Mouse (Mus musculus) hindbrain, embryonic 16.5 days (tissue): ENCODE results near the gene Gabpb2. TPM values are rescaled to one million over a fixed set of nuclear protein-coding genes. Genes with fewer than 3 reads are reported as not detected.
A peak's percentile ranks its signal among the peaks of the same experiment; 100 is the strongest.
"Not testable (repeated sequence)": the region's sequence is repeated elsewhere in the genome, so short reads cannot be mapped to it uniquely, and the experiment has no call there.

Experiments used
- ATAC-seq: fragments of 200-750 bp; cut with Nextera tagmentation; 2 replicates; pipeline ENCODE4 v1.8.0; 2017; ENCODE audit warnings: moderate TSS enrichment, moderate library complexity
- H3K27ac ChIP-seq: fragments of 300-500 bp; sonication (generic); 2 replicates; pipeline ENCODE4 v1.5.1; 2014; ENCODE audit warnings: low read depth, mild to moderate bottlenecking, control low read depth, low read length, moderate library complexity
- H3K27me3 ChIP-seq: fragments of 300-500 bp; sonication (generic); replicated peaks from 2 replicates; pipeline ENCODE4 v1.6.1; 2014; ENCODE audit warnings: low read length; ENCODE audit not compliant: control insufficient read depth, insufficient read depth
- H3K36me3 ChIP-seq: fragments of 300-500 bp; sonication (generic); 2 replicates; pipeline ENCODE4 v1.6.1; 2014; ENCODE audit warnings: mild to moderate bottlenecking, low read length, moderate library complexity, mixed read lengths; ENCODE audit not compliant: control insufficient read depth, insufficient read depth
- H3K4me1 ChIP-seq: fragments of 300-500 bp; sonication (generic); 2 replicates; pipeline ENCODE4 v1.6.1; 2014; ENCODE audit warnings: low read depth, low read length; ENCODE audit not compliant: control insufficient read depth, insufficient read depth
- H3K4me2 ChIP-seq: fragments of 300-500 bp; sonication (generic); 2 replicates; pipeline ENCODE4 v1.6.1; 2014; ENCODE audit warnings: mild to moderate bottlenecking, low read length, control low read depth, moderate library complexity
- H3K4me3 ChIP-seq: fragments of 300-500 bp; sonication (generic); 2 replicates; pipeline ENCODE4 v1.5.1; 2014; ENCODE audit warnings: mild to moderate bottlenecking, low read length, control low read depth, moderate library complexity
- H3K9ac ChIP-seq: fragments of 300-500 bp; sonication (generic); 2 replicates; pipeline ENCODE4 v1.6.1; 2014; ENCODE audit warnings: low read depth, mild to moderate bottlenecking, control low read depth, low read length, moderate library complexity
- H3K9me3 ChIP-seq: fragments of 300-500 bp; sonication (generic); 2 replicates; pipeline ENCODE4 v1.6.1; 2014; ENCODE audit warnings: mild to moderate bottlenecking, low read length, moderate library complexity; ENCODE audit not compliant: control insufficient read depth
- WGBS: fragments of 180-500 bp; shearing (Covaris S2); extraction: QIAGEN DNeasy Blood & Tissue Kit; methylation state at CpG from one replicate; pipeline ENCODE4 v1.1.7; 2014; 5-methylcytosine and 5-hydroxymethylcytosine counted together
- polyA plus RNA-seq: library from polyadenylated mRNA; unstranded; fragments of >200 nt; fragmentation: Nextera tagmentation; extraction: Ambion mirVana; gene quantifications from 2 replicates; pipeline ENCODE4 v1.2.1, GENCODE M21; 2015

Gabpb2 gene
- polyA plus RNA-seq, 1 experiment from 2014 or later, result 2.4 TPM

DNA sequence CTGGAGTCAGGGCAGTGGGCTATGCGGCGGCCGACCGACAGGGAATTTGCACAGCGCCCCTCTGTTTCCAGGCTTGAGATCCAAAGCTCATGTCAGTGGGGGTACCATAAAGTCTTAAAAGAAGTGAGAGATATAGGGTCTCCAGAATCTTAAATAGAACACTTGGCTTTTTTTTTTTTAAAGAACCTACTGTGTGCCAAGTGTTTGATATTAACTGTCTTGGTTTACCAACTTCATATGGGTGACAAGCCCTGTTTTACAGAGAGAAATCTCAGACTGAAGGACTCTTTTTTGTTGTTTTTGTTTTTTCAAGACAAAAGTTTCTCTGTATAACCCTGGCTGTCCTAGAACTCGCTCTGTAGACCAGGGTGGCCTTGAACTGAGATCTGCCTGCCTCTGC is 76.9 kb downstream of the Gabpb2 start:
- Histone ChIP-seq H3K4me1 (peaks cover 2% of the 10 kb centered on the region), H3K4me2 (no peak overlapping the region), H3K27me3 (no peaks in the 10 kb centered on the region), H3K27ac (no peak overlapping the region), H3K36me3 (peaks cover 8% of the 10 kb centered on the region; the same call in 1 of the 2 replicates), H3K9ac (no peak overlapping the region), H3K9me3 (no peaks in the 10 kb centered on the region), H3K4me3 (no peak overlapping the region)
- WGBS, result 91% methylated on average over 6 of the region's 6 CpGs
- ATAC-seq, result no peak

DNA sequence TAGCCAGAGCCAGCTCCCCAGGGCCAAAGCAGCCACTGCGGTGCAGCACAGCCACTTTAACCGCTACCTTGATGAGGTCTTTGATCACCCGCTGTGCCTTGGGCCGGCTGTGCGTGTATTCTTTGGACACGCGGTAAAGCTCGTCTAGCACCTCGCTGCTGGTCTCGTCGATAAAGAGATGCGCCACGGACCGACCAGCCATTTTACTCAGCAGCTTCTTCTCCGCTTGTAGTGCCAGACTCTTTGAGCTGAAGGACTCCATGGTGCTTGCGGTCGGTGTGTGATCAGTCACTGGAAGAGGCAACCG is 77.5 kb downstream of the Gabpb2 start:
- Histone ChIP-seq H3K4me3 (no peak overlapping the region), H3K36me3 (peaks cover 8% of the 10 kb centered on the region; the same call in 1 of the 2 replicates), H3K27me3 (no peaks in the 10 kb centered on the region), H3K4me2 (no peak overlapping the region), H3K9me3 (no peaks in the 10 kb centered on the region), H3K9ac (no peak overlapping the region), H3K27ac (no peak overlapping the region), H3K4me1 (peaks cover 8% of the 10 kb centered on the region)
- no peak for ATAC-seq
- WGBS, result 70% methylated on average over 18 of the region's 18 CpGs

DNA sequence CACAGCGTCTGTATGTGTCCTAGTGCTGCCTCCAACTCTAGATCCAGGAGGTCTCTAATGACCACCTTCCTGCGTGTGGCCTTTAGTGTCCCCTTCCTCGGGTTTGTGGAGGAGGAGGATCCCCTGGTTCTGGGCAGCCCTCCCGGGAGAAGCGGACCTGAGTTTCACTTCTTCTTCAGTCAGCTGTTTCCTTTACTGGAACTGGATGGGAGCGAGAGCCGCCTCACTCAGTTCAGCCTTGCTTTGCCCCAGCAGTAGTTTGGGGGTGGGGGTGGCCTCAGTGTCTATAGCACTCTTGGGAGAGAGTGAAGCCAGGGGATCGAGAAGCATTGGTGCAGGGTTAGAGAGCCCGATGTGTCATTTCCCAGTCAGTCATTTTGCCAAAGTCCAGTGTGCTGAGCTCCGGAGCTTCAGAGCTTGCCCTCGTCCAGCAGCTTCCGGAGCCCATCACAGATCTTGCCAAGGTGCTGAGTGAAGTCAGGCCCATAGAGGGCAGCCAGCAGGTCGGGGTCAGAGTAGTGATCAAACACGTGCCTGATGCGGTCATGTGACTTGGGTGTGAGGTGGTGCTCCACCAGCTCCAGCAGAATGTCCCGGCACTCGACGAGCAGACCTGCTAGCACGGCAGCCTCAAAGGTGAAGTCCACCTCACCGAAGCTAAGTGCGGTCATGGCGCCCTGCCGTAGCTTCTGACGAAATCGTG is 78.0 kb downstream of the Gabpb2 start:
- H3K9me3 ChIP-seq, result no peaks in the 10 kb centered on the region
- H3K4me3 ChIP-seq, result no peak overlapping the region
- 73% methylated on average over 25 of the region's 25 CpGs for WGBS
- peaks cover 12% of the 10 kb centered on the region for H3K4me1 ChIP-seq
- no peaks in the 10 kb centered on the region for H3K27me3 ChIP-seq
- H3K36me3 ChIP-seq, result peaks cover 8% of the 10 kb centered on the region; the same call in 1 of the 2 replicates
- H3K9ac ChIP-seq, result no peak overlapping the region
- H3K27ac ChIP-seq, result no peak overlapping the region
- no peak for ATAC-seq
- no peak overlapping the region for H3K4me2 ChIP-seq

DNA sequence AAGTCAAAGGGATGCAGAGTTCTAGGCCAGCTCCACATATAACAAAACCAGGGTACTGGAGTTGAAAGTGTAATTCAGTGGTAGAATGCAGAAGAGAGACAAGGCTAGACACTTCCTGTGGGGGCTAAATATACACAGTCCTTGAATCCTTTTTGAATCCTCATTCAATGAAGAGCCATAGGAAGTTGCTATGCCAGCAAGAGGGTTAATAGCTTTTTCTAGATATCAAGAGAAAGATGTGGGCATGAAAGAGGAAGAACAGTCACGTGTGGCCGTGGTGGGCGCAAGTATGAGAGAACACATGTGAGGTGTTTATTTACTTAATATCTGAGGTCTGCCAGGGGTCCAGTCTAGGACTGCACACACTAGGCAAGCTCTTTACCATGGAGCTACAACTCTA is 81.4 kb downstream of the Gabpb2 start:
- no peak overlapping the region for H3K4me2 ChIP-seq
- no peak overlapping the region for H3K9ac ChIP-seq
- no peak overlapping the region for H3K4me3 ChIP-seq
- H3K4me1 ChIP-seq, result peaks cover 18% of the 10 kb centered on the region
- H3K27me3 ChIP-seq, result no peaks in the 10 kb centered on the region
- ATAC-seq, result no peak
- peaks cover 6% of the 10 kb centered on the region; the same call in 1 of the 2 replicates for H3K36me3 ChIP-seq
- no peak overlapping the region for H3K27ac ChIP-seq
- no peaks in the 10 kb centered on the region for H3K9me3 ChIP-seq
- WGBS, result 94% methylated on average over 3 of the region's 3 CpGs

DNA sequence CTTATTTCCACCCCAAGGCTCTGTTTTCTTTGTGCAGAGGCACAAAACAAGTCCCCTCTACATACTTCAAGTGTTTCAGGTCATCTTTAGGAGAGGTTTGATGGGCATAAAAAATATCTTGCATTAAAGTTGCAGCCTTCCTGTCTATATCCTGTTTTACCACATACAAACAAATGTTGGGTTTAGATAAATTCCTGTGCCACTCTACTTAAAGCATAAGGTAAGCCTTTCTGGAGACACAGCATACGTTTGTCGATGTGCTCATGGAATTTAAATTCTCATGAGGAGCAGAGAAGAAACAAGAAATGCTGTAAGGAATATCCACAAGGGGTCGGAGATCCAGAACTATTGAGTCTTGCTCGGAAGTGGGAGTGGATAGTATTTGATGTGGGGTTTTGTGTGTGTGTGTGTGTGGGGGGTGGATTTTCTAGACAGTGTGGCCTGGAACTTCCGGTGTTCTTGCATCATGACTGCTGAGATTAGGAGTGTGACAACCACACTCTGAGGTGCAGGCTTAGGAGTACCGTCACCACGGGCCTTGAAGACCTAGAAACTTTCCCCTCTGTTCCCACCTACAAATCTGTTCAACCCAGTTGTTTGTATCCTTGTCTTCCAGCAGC is 82.2 kb downstream of the Gabpb2 start:
- H3K9ac ChIP-seq, result peak overlapping the region; percentile 11
- H3K9me3 ChIP-seq, result no peaks in the 10 kb centered on the region
- H3K4me2 ChIP-seq, result peak overlapping the region; percentile 66
- H3K27ac ChIP-seq, result no peak overlapping the region
- H3K4me3 ChIP-seq, result peak overlapping the region; percentile 38
- ATAC-seq, result no peak
- peaks cover 18% of the 10 kb centered on the region for H3K4me1 ChIP-seq
- peaks cover 4% of the 10 kb centered on the region; the same call in 1 of the 2 replicates for H3K36me3 ChIP-seq
- WGBS, result 95% methylated on average over 7 of the region's 7 CpGs
- H3K27me3 ChIP-seq, result no peaks in the 10 kb centered on the region

DNA sequence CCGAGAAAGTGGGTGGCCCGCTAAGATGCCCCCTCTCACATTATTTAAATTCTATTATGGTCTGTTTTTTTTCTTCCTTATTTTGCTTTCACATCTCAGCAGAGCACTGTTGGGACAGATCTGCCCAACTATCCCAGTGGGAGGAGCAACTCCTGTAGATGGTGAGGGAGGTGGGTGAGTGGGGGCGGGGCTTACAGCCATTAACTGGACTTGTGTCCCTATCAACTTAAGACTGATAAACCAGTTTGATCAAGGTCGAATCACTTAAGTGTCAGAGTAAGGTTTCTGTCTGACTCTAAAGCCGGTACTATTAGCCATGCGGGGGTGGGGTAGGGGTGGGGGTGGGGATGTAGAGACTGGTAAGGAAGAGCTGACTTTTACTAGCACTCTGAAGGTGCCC is 82.7 kb downstream of the Gabpb2 start:
- Histone ChIP-seq H3K36me3 (peaks cover 5% of the 10 kb centered on the region; the same call in 1 of the 2 replicates), H3K4me1 (peaks cover 18% of the 10 kb centered on the region), H3K27me3 (no peaks in the 10 kb centered on the region), H3K4me2 (peak overlapping the region; percentile 66), H3K9ac (peak overlapping the region; percentile 11; the same call in 1 of the 2 replicates), H3K4me3 (peak overlapping the region; percentile 38), H3K27ac (no peak overlapping the region), H3K9me3 (no peaks in the 10 kb centered on the region)
- WGBS, result 34% methylated on average over 6 of the region's 6 CpGs
- ATAC-seq, result no peak

DNA sequence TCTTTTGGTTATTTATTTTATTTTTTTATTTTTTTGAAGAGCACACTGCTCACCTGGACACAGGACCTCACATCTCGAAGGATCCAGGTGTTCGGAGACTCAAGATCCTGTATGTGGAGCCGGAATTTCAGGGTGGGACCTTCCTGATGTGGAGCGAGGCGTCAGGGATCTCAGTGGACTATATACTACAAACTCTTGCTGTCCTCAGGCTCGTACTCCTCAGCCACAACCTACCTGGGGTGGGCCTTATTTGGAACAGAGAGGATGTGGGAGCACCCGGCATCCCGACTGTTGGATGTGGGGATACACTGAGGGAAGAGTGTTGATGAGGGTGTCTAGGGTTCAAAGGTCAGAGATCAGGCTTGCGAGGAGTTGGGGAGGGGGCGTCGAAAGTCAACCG is 83.6 kb downstream of the Gabpb2 start:
- peak; percentile 73 for ATAC-seq
- not testable (repeated sequence) for H3K36me3 ChIP-seq, H3K4me2 ChIP-seq, H3K27me3 ChIP-seq, H3K9ac ChIP-seq, H3K9me3 ChIP-seq, H3K27ac ChIP-seq
- Histone ChIP-seq H3K4me3 (peak overlapping the region; percentile 45), H3K4me1 (peaks cover 20% of the 10 kb centered on the region)
- WGBS, result no CpG with 5 or more reads among the region's 12 CpGs

DNA sequence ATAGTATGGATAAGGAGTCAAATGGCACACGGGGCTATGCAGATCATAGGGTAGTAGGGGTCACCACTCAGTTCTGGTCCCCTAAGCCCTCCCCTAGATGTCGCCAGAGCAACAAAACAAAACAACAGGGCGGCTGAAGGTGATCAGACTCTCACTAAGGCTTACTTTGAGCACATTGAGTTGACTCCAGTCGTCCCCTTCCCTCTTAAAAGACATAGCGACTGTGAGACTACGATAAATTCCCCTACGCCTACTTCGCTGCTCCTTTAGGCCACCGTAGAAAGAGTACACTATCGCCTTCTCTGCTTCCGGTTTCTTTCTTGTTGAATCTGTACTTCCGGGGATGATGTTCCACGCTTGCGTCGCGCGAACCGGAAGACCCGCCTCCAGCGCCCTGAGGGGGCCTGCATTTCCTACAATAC is 84.0 kb downstream of the Gabpb2 start, which contains the start of the genes Scnm1 and Lysmd1:
TSS of gene Scnm1 (minus strand) at position 332 of the 422 bp plus-strand sequence.
TSS of gene Lysmd1 (plus strand) at position 409 of the 422 bp plus-strand sequence.
- peak; percentile 96 for ATAC-seq
- 0% methylated on average over 20 of the region's 20 CpGs for WGBS

DNA sequence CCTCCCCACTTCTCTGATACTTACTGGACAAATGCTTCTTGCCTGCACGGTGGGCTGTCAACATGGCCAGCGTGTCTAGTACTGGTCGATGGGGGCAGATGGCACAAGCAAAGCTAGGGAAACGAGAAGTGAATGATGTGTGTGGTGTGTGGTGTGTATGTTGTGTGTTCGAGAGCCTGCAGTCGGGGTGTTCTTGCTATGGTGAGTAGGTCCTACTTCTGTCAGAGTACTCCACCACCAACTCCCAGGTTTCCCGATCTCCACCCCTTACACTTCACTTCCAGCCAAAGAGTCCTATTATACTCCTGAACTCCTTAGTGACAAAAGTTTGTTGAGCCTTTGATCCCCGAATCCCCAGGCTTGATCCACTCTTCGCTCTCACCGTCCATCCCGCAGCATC is 84.5 kb downstream of the Gabpb2 start:
- peaks cover 20% of the 10 kb centered on the region for H3K4me1 ChIP-seq
- no peaks in the 10 kb centered on the region for H3K27me3 ChIP-seq
- peaks cover 5% of the 10 kb centered on the region; the same call in 1 of the 2 replicates for H3K36me3 ChIP-seq
- peak overlapping the region; percentile 88 for H3K4me2 ChIP-seq
- H3K9me3 ChIP-seq, result no peaks in the 10 kb centered on the region
- H3K9ac ChIP-seq, result peak overlapping the region; percentile 59
- peak overlapping the region; percentile 15 for H3K27ac ChIP-seq
- H3K4me3 ChIP-seq, result peak overlapping the region; percentile 45
- peak; percentile 16; the same call in 1 of the 2 replicates for ATAC-seq
- 60% methylated on average over 11 of the region's 11 CpGs for WGBS

More for the DNA sequence above, 84.0 kb downstream of the Gabpb2 start, which contains the start of the genes Scnm1 and Lysmd1:
- H3K4me2 ChIP-seq, result peak within 1 kb of the TSS; percentile 88
- H3K27ac ChIP-seq, result peak within 1 kb of the TSS; percentile 15
- no peaks in the 10 kb centered on the region for H3K27me3 ChIP-seq
- peak within 1 kb of the TSS; percentile 45 for H3K4me3 ChIP-seq
- H3K9ac ChIP-seq, result peak within 1 kb of the TSS; percentile 59
- H3K9me3 ChIP-seq, result no peaks in the 10 kb centered on the region
- peaks cover 5% of the 10 kb centered on the region; the same call in 1 of the 2 replicates for H3K36me3 ChIP-seq
- H3K4me1 ChIP-seq, result peaks cover 20% of the 10 kb centered on the region
